Mouse (Mus musculus): ENCODE measurements at regions not wholly inside any gene's neighbourhood (a gene's known extent, or its start where the extent isn't known, plus 50 kb on each side); places are given as distances from the start of the nearest gene placed in this dataset.
A peak's percentile ranks its signal among the peaks of the same experiment; 100 is the strongest.

GRCm38 (mm10) chr6:12140596-12140995, 233.0 kb downstream of the Phf14 start:
- DNase-seq (ENCODE audit: low spot score in 2 of 2) = no peak

- DNase-seq (ENCODE audit: low spot score in 2 of 2) = no peak
These were observed 237.6 kb downstream of the Phf14 start for GRCm38 (mm10) chr6:12145216-12145615.

GRCm38 (mm10) chr6:12150613-12151333, 243.2 kb downstream of the Phf14 start:
- no peak for DNase-seq (ENCODE audit: low spot score in 2 of 2)

GRCm38 (mm10) chr6:12163971-12164370, 256.4 kb downstream of the Phf14 start:
- DNase-seq (ENCODE audit: low spot score in 2 of 2) = no peak

GRCm38 (mm10) chr6:12168533-12168932, 260.9 kb downstream of the Phf14 start:
- no peak for DNase-seq (ENCODE audit: low spot score in 2 of 2)

- DNase-seq (ENCODE audit: low spot score in 2 of 2) = no peak
These were observed 261.8 kb downstream of the Phf14 start for GRCm38 (mm10) chr6:12169431-12169830.

- DNase-seq (ENCODE audit: low spot score in 2 of 2) = no peak
These were observed 263.1 kb downstream of the Phf14 start for GRCm38 (mm10) chr6:12170722-12171121.

GRCm38 (mm10) chr6:12171189-12171588, 263.6 kb downstream of the Phf14 start:
- DNase-seq (ENCODE audit: low spot score in 2 of 2) = no peak

- DNase-seq (ENCODE audit: low spot score in 2 of 2) = no peak
These were observed 270.4 kb downstream of the Phf14 start for GRCm38 (mm10) chr6:12177996-12178395.

GRCm38 (mm10) chr6:12180951-12181350, 273.3 kb downstream of the Phf14 start:
- no peak for DNase-seq (ENCODE audit: low spot score in 2 of 2)

GRCm38 (mm10) chr6:12210190-12210589, 302.6 kb downstream of the Phf14 start:
- no peak for DNase-seq (ENCODE audit: low spot score in 2 of 2)

- DNase-seq (ENCODE audit: low spot score in 2 of 2) = no peak
These were observed 307.0 kb downstream of the Phf14 start for GRCm38 (mm10) chr6:12214526-12215177.

GRCm38 (mm10) chr6:12215178-12215553, 307.6 kb downstream of the Phf14 start:
- no peak for DNase-seq (ENCODE audit: low spot score in 2 of 2)

- no peak for DNase-seq (ENCODE audit: low spot score in 2 of 2)
These were observed 336.5 kb downstream of the Phf14 start for GRCm38 (mm10) chr6:12244151-12244550.

- DNase-seq (ENCODE audit: low spot score in 2 of 2) = no peak
These were observed 340.4 kb downstream of the Phf14 start for GRCm38 (mm10) chr6:12247975-12248374.

GRCm38 (mm10) chr6:12248599-12248998, 341.0 kb downstream of the Phf14 start:
- DNase-seq (ENCODE audit: low spot score in 2 of 2) = no peak

GRCm38 (mm10) chr6:12254507-12254906, 346.9 kb downstream of the Phf14 start:
- no peak for DNase-seq (ENCODE audit: low spot score in 2 of 2)

GRCm38 (mm10) chr6:12255434-12255833, 347.8 kb downstream of the Phf14 start:
- DNase-seq (ENCODE audit: low spot score in 2 of 2) = no peak

- no peak for DNase-seq (ENCODE audit: low spot score in 2 of 2)
These were observed 350.7 kb downstream of the Phf14 start for GRCm38 (mm10) chr6:12258273-12258672.

GRCm38 (mm10) chr6:12258940-12259481, 351.4 kb downstream of the Phf14 start:
- no peak for DNase-seq (ENCODE audit: low spot score in 2 of 2)

- DNase-seq (ENCODE audit: low spot score in 2 of 2) = no peak
These were observed 352.0 kb downstream of the Phf14 start for GRCm38 (mm10) chr6:12259629-12260028.

- peak in 1 of 2 experiments; percentile 35 for DNase-seq (ENCODE audit: low spot score in 2 of 2)
These were observed 352.9 kb downstream of the Phf14 start for GRCm38 (mm10) chr6:12260325-12261076.

All from spleen, postnatal 10 days (tissue).